Mouse (Mus musculus): ENCODE data around the gene Ntrk2. TPM values are rescaled to one million over a fixed set of nuclear protein-coding genes. Genes with fewer than 3 reads are reported as not detected.

The Ntrk2 gene
- polyA plus RNA-seq, 1 experiment from 2014 or later = 63.7 TPM

DNA sequence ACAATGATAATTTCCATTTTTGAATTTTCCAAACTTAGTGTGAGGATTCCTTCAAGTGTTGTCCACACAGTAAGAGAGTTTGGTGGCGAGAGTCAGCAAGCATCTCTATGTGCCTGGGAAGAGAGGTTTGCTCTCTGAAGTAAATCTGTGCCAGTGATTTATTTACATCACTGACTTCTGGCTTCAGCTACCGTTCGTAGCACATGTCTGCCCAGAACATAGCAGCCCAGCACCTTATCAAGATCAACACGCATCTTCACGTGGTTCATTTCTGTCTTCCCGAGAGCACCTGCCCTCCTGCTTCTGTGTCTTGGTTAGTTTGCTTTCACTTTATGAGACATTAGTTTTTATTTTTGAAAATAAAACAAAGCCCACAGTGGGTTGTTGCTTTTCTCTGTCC, 47.3 kb downstream of the Ntrk2 start:
- Histone ChIP-seq H3K27ac (replicated peaks) (no peak overlapping the region), H3K9me3 (peaks cover 2% of the 10 kb centered on the region; the same call in 1 of the 2 replicates), H3K4me3 (no peak overlapping the region), H3K4me2 (replicated peaks) (no peak overlapping the region), H3K4me1 (no peaks in the 10 kb centered on the region), H3K36me3 (peaks cover 7% of the 10 kb centered on the region), H3K9ac (replicated peaks) (no peak overlapping the region), H3K27me3 (no peaks in the 10 kb centered on the region)
- ATAC-seq (ENCODE audit: low FRiP score, low read depth) = no peak
- WGBS = 87% methylated on average over 6 of the region's 6 CpGs

DNA sequence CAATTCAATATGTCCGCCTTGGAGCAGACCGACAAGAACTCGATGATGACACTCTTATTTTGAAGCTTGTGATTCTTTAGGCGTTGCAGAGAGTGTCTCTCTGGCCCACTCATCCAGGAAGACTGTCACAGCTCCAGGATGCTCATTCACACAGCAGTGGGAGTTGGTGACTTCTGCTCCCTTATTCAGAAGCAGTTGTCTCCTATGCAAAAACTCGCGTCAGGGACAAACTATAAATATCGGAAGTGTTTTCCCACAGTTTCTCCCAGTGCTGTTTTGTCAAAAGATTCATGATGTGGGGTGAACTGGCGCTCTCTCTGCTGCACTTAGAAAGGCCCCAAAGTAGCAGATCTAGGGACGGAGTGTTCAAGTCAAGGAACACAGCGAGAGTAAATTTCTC, 59.9 kb downstream of the Ntrk2 start:
- Histone ChIP-seq H3K27me3 (no peaks in the 10 kb centered on the region), H3K27ac (replicated peaks) (no peak overlapping the region), H3K4me3 (no peak overlapping the region), H3K4me2 (replicated peaks) (no peak overlapping the region), H3K36me3 (peaks cover 17% of the 10 kb centered on the region; the same call in 1 of the 2 replicates), H3K9me3 (no peaks in the 10 kb centered on the region), H3K9ac (replicated peaks) (no peak overlapping the region), H3K4me1 (no peaks in the 10 kb centered on the region)
- 92% methylated on average over 10 of the region's 10 CpGs for WGBS
- ATAC-seq (ENCODE audit: low FRiP score, low read depth) = no peak

DNA sequence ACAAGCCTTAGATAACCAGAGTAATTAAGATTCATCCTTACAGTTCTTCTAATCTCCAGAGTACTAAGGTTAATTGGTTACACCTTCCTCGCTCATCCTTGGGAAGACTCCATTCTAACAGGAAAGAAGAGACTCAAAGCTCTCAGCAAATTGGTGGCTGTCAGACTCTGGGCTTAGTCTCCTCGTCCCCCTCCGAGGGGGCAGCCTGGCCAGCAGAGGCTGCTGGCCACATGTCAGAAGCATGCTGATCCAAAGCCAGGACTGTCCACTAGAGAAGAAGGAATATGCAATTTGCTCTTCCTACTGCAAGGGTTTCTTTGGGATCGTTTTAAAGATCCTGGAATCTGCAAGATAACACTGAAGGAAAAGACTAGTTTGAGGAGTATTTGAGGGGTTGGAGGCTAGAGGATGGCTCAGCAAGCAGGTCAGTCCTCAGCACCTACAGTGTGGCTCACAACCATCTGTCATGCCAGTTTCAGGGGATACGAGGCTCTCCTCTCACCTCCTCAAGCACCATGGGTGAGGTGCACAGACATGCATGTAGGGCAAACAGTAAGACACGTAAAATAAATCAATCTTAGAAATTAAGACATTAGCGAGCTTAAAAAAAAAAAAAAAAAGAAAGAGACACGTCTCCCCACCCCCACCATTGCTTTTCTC, 60.5 kb downstream of the Ntrk2 start:
- H3K4me3 ChIP-seq = no peak overlapping the region
- no peaks in the 10 kb centered on the region for H3K4me1 ChIP-seq
- no peaks in the 10 kb centered on the region for H3K27me3 ChIP-seq
- H3K36me3 ChIP-seq = peaks cover 11% of the 10 kb centered on the region
- H3K4me2 ChIP-seq (replicated peaks) = no peak overlapping the region
- no peaks in the 10 kb centered on the region for H3K9me3 ChIP-seq
- H3K27ac ChIP-seq (replicated peaks) = no peak overlapping the region
- no peak for ATAC-seq (ENCODE audit: low FRiP score, low read depth)
- no peak overlapping the region for H3K9ac ChIP-seq (replicated peaks)
- WGBS = 89% methylated on average over 8 of the region's 8 CpGs

DNA sequence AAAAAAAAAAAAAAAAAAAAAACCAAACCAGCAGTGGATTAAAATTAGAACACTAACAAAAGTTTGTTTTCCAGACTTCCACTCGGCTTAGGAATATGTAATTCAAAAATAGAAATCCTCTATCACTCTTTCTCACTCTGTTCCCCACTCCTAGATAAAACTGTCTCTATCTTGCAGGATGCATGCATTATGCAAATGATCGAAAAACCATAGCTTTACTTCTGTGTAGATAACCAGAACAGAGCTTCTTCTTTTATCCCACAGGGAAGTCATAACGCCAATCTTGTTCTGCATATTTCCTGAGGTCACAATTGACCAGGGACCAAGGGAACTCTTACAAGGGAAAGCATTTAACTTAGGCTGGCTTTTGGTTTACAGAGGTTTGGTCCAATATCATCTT, 76.1 kb downstream of the Ntrk2 start:
- H3K4me2 ChIP-seq (replicated peaks) = no peak overlapping the region
- H3K27ac ChIP-seq (replicated peaks) = no peak overlapping the region
- 80% methylated on average over 3 of the region's 3 CpGs for WGBS
- H3K36me3 ChIP-seq = peaks cover 15% of the 10 kb centered on the region
- no peaks in the 10 kb centered on the region for H3K9me3 ChIP-seq
- H3K4me1 ChIP-seq = 0 out of 2 replicates have a peak, but pooled peaks cover 5% of the 10 kb centered on the region
- no peak overlapping the region for H3K4me3 ChIP-seq
- no peak for ATAC-seq (ENCODE audit: low FRiP score, low read depth)
- no peaks in the 10 kb centered on the region for H3K27me3 ChIP-seq
- no peak overlapping the region for H3K9ac ChIP-seq (replicated peaks)

DNA sequence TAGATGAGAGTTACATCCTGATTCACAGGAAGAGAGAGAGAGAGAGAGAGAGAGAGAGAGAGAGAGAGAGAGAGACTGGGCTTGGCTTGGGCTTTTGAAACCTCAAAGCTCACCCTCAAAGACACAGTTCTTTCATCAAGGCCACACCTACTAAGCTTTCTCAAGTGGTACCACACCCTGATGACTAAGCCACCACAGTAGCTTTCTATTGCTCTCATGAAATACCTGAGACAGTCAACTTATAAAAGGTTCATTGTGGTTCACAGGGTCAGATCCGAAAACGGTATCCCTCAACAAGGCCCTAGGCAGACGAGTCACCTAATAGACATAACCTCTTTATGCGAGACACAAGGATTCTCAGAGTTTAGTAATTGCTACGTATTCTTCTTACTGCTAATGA, 76.5 kb downstream of the Ntrk2 start:
- H3K9ac ChIP-seq (replicated peaks) = no peak overlapping the region
- no peak overlapping the region for H3K4me2 ChIP-seq (replicated peaks)
- 0 out of 2 replicates have a peak, but pooled peaks cover 5% of the 10 kb centered on the region for H3K4me1 ChIP-seq
- H3K27ac ChIP-seq (replicated peaks) = no peak overlapping the region
- no peak for ATAC-seq (ENCODE audit: low FRiP score, low read depth)
- no peaks in the 10 kb centered on the region for H3K27me3 ChIP-seq
- H3K36me3 ChIP-seq = peaks cover 12% of the 10 kb centered on the region
- WGBS = 92% methylated on average over 5 of the region's 5 CpGs
- no peak overlapping the region for H3K4me3 ChIP-seq
- H3K9me3 ChIP-seq = no peaks in the 10 kb centered on the region

DNA sequence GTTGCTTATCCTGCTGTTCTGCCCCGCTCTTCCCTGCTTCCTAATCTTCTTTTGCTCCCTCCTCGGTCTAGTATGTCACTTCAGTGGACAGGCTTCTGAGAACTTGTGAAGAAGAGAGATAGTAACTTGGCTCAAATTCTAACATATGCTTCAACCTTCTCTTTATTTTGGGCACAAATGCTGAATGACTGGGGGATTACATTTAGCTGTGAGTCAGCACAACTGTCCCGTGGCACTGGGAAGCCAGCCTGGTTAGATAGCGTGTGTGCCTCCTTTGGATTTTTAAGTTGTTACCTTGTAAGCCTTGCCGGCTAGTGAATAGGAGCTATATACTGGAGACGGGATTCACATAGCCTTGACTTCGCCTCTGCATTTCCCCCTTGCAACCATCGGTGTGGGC, 79.7 kb downstream of the Ntrk2 start:
- WGBS = 72% methylated on average over 8 of the region's 8 CpGs
- Histone ChIP-seq H3K9ac (replicated peaks) (no peak overlapping the region), H3K9me3 (peaks cover 5% of the 10 kb centered on the region), H3K4me2 (replicated peaks) (no peak overlapping the region), H3K4me1 (0 out of 2 replicates have a peak, but pooled peaks cover 5% of the 10 kb centered on the region), H3K4me3 (no peak overlapping the region), H3K27ac (replicated peaks) (no peak overlapping the region), H3K36me3 (peaks cover 18% of the 10 kb centered on the region), H3K27me3 (no peaks in the 10 kb centered on the region)
- ATAC-seq (ENCODE audit: low FRiP score, low read depth) = no peak

DNA sequence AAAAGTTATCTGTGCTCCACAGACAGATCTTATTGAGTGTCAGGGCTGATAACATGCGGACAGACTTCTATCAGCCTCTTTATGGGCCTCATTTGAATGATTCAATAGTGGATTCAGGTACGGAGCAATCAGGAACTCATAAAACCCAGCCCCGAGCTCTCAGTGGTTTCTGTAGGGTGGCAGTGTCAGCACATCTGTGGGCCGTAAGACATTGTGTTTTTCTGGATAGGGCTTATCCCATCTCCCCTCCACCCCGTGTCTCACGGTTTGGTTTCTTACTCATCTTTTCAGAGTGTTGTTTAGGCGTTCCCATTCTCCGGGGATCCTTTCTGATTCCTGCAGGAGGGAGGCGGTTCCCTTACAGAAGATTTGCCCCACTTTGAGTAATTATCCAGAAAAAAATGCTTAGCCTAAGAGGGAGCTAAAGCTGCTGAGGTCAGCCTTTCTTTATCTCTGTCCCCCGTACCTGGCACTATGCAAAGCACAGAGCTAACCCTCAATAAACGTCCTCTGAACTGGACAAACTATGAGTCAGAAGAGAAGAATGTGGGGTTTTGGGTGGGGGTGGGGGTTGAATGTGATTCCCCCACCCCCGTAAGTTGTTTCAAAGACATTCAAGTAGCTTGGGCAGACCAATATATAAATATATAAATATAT, 90.0 kb downstream of the Ntrk2 start:
- peaks cover 7% of the 10 kb centered on the region for H3K9me3 ChIP-seq
- H3K4me3 ChIP-seq = no peak overlapping the region
- H3K36me3 ChIP-seq = peaks cover 7% of the 10 kb centered on the region
- H3K9ac ChIP-seq (replicated peaks) = no peak overlapping the region
- no peak for ATAC-seq (ENCODE audit: low FRiP score, low read depth)
- WGBS = 72% methylated on average over 12 of the region's 12 CpGs
- H3K27me3 ChIP-seq = no peaks in the 10 kb centered on the region
- no peak overlapping the region for H3K27ac ChIP-seq (replicated peaks)
- H3K4me2 ChIP-seq (replicated peaks) = no peak overlapping the region
- no peaks in the 10 kb centered on the region for H3K4me1 ChIP-seq

DNA sequence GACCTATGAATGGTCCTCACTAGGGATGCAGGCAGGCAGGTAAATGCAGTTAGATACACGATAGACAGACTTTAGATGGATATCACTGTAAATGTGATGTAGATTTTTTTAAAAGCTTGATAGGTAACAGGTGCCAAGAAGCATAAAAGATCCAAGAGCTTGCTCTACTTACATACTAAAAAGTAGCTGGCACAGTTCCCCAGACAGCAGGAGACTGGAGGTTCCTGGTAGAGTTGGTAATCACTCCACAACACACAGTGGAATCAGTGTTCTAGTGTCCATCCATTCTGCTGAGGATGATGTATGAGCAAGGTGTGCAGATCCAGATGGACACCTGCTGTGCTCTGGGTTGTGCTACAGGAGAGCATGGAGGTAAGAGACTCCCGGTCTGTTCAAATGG, 93.0 kb downstream of the Ntrk2 start:
- Histone ChIP-seq H3K36me3 (peaks cover 7% of the 10 kb centered on the region), H3K27me3 (no peaks in the 10 kb centered on the region), H3K4me1 (peaks cover 15% of the 10 kb centered on the region), H3K4me2 (replicated peaks) (no peak overlapping the region), H3K9ac (replicated peaks) (no peak overlapping the region), H3K4me3 (no peak overlapping the region), H3K27ac (replicated peaks) (no peak overlapping the region), H3K9me3 (peaks cover 7% of the 10 kb centered on the region)
- 99% methylated on average over 2 of the region's 2 CpGs for WGBS
- no peak for ATAC-seq (ENCODE audit: low FRiP score, low read depth)

DNA sequence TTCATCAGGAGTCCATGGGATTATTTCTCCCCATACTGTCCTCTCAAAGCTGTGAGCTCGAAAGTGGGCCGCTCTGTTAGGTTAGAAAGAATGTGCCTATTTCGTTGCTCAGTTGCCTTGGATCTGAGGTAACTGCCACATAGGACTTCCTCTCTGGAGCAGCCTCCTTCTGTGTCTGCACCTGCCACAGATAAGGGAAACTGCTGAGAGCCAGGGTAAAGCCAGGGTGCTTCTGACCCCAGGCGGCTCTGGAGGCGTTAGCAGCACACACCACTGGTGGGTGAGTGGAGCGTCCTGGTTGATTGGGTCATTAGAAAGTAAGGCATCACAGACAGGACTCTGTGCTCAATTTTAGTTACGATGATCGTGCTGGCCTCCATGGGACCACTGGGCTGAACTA, 95.9 kb downstream of the Ntrk2 start:
- H3K27ac ChIP-seq (replicated peaks) = no peak overlapping the region
- no peak for ATAC-seq (ENCODE audit: low FRiP score, low read depth)
- WGBS = 87% methylated on average over 8 of the region's 8 CpGs

DNA sequence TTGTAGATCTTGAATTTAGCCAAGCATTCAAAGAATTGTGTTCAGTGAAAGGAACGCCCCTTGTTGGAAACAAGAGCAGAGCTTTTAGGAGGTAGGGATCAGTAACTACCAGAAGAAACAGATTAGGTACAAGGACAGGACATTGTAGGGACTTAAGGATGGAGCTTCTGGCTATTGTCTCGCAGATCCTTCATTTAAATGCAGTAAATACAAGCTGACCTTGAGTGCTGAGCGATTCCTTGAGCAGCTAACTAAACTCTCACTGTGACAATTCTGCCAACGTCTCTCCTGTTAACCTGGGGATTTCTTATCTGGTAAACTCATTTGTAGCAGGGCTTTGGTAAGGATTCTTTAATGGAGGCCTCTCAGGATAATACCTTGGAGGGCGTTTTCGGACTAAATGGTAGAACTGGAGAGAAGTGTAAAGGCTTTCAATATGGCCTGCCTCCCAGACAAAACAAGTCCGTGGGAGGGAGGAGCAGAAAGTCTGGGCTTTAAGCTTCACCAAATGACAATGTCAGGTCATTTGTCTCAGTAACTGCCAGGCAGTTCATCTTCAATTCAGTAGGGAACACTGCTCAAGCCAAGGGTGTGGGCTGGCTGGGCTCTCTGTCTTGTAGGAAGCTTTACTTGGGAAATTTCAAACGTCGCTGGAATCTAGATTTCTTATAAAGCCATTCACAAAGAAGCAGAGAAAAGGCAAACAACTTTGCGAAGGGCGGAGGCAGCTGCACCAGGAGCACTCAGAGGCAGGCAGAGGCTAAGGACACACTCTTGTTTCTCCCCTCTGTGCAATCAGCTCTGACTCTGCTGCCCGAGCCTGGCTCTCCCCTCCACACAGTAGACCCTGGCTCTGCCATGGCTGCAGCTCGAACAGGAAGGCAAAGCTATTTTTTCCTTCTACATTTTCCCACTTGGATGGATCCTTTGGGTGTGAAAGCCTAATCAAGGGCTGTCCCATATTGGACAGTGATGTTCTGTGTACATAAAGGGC, 98.7 kb downstream of the Ntrk2 start:
- H3K27me3 ChIP-seq = no peaks in the 10 kb centered on the region
- no peak for ATAC-seq (ENCODE audit: low FRiP score, low read depth)
- H3K27ac ChIP-seq (replicated peaks) = peak overlapping the region; percentile 36; the same call in 1 of the 2 replicates
- H3K4me1 ChIP-seq = peaks cover 31% of the 10 kb centered on the region
- H3K4me3 ChIP-seq = no peak overlapping the region
- H3K9ac ChIP-seq (replicated peaks) = no peak overlapping the region; the same call in 1 of the 2 replicates
- H3K9me3 ChIP-seq = peaks cover 2% of the 10 kb centered on the region
- peaks cover 2% of the 10 kb centered on the region for H3K36me3 ChIP-seq
- 32% methylated on average over 13 of the region's 13 CpGs for WGBS
- no peak overlapping the region for H3K4me2 ChIP-seq (replicated peaks)

More for the DNA sequence above, 95.9 kb downstream of the Ntrk2 start:
- peaks cover 7% of the 10 kb centered on the region for H3K9me3 ChIP-seq
- peaks cover 7% of the 10 kb centered on the region for H3K36me3 ChIP-seq
- no peaks in the 10 kb centered on the region for H3K27me3 ChIP-seq
- H3K4me3 ChIP-seq = no peak overlapping the region
- H3K4me2 ChIP-seq (replicated peaks) = no peak overlapping the region
- H3K4me1 ChIP-seq = peaks cover 31% of the 10 kb centered on the region
- H3K9ac ChIP-seq (replicated peaks) = no peak overlapping the region

DNA sequence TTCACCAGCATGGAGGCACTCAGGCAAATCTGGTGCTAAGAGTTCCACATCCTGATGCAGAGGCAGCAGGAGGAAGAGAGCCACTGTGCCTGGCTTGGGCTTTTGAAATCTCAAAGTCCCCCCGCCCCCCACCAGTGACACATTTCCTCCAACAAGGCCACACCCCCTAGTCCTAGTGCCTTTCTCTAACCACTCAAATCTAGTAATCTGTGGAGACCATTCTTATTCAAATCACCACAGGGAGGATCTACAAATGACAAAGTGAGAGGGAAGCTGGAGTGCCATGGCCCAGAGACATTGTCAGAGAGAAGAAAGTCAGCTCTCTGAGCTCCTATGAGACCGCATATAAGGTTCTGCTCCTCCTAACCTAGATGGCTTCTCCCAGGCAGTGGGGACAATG, 105.6 kb downstream of the Ntrk2 start:
- WGBS = 86% methylated on average over 2 of the region's 2 CpGs
- Histone ChIP-seq H3K27ac (replicated peaks) (no peak overlapping the region), H3K36me3 (no peaks in the 10 kb centered on the region), H3K4me1 (peaks cover 9% of the 10 kb centered on the region; the same call in 1 of the 2 replicates), H3K9ac (replicated peaks) (no peak overlapping the region), H3K27me3 (no peaks in the 10 kb centered on the region), H3K4me2 (replicated peaks) (no peak overlapping the region), H3K4me3 (no peak overlapping the region), H3K9me3 (no peaks in the 10 kb centered on the region)
- ATAC-seq (ENCODE audit: low FRiP score, low read depth) = no peak

DNA sequence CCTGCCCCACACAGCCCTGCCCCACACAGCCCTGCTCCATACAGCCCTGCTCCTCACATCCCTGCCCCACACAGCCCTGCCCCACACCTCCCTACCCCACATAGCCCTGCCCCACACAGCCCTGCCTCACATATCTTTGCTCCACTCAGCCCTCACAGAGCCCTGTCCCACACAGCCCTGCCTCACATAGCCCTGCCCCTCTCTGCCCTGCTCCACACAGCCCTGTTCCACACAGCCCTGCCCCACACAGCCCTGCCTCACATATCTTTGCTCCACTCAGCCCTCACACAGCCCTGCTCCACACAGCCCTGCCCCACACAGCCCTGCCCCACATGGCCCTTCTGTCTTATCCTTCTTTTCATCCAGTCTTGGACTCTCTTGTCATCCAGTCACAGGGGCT, 106.2 kb downstream of the Ntrk2 start:
- Histone ChIP-seq H3K4me3 (no peak overlapping the region), H3K27ac (replicated peaks) (no peak overlapping the region), H3K4me1 (peaks cover 9% of the 10 kb centered on the region; the same call in 1 of the 2 replicates), H3K9ac (replicated peaks) (no peak overlapping the region), H3K36me3 (no peaks in the 10 kb centered on the region), H3K9me3 (no peaks in the 10 kb centered on the region), H3K4me2 (replicated peaks) (no peak overlapping the region), H3K27me3 (no peaks in the 10 kb centered on the region)
- ATAC-seq (ENCODE audit: low FRiP score, low read depth) = peak; percentile 44; the same call in 1 of the 2 replicates
